Mouse (Mus musculus) lung, adult 2 months (tissue): ENCODE measurements at regions not wholly inside any gene's neighbourhood (a gene's known extent, or its start where the extent isn't known, plus 50 kb on each side); places are given as distances from the start of the nearest gene placed in this dataset.

Experiments
- CTCF ChIP-seq: fragments of 200-500 bp; IDR thresholded peaks from 2 replicates; pipeline ENCODE4 v1.5.1; 2011; ENCODE audit warnings: mild to moderate bottlenecking, low read length, control low read depth; ENCODE audit not compliant: insufficient read depth
- POLR2A ChIP-seq: fragments of 200-500 bp; IDR thresholded peaks from 2 replicates; pipeline ENCODE4 v1.6.1; 2011; ENCODE audit warnings: low read depth, mild to moderate bottlenecking, control low read depth, low read length, borderline replicate concordance; ENCODE audit errors: extremely low read depth

- TF ChIP-seq CTCF (no peak), POLR2A (no peak)
Observed at GRCm38 (mm10) chr2:79529185-79529584, 72.6 kb upstream of the Cerkl start.
